20 mouse cellular contexts compared by ENCODE assay signal in the genomic region with DNA sequence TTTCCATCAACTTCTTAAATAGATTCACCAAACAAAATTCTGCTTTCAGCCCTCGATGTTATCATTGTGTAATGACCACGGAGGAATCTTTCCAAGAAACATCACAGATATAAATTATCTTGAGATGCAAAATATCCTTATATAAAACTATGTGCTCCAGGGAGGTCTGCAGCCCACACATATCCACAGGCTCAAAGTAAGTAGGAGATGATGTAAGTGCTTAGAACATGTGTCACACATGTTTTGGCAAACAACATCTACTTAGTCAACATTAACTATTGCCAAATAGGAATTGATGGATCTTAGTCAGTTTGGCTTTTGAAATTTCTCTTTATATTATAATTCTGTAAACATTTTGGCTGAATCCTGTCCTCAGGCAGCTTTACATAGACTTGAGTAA.
"Had no signal": no experiment of that assay in that cellular context is flagged by ENCODE, and none has a peak within 500 bp of the region (broad histone marks: within the 10 kb centered on the region; RNA-seq: fewer than 3 reads in every experiment).

No protein-coding gene starts in this region.

- H3K27me3 ChIP-seq: kidney, embryonic 15.5 days; limb, embryonic 13.5 days; liver, embryonic 12.5 days; liver, embryonic 15.5 days; midbrain, embryonic 12.5 days; midbrain, embryonic 15.5 days; neural tube, embryonic 12.5 days; neural tube, embryonic 15.5 days had no signal

- H3K9ac ChIP-seq: kidney, embryonic 15.5 days; limb, embryonic 13.5 days; liver, embryonic 12.5 days; liver, embryonic 15.5 days; midbrain, embryonic 12.5 days; midbrain, embryonic 15.5 days; neural tube, embryonic 12.5 days; neural tube, embryonic 15.5 days had no signal

- H3K4me2 ChIP-seq: kidney, embryonic 15.5 days; limb, embryonic 13.5 days; liver, embryonic 12.5 days; liver, embryonic 15.5 days; midbrain, embryonic 12.5 days; midbrain, embryonic 15.5 days; neural tube, embryonic 12.5 days; neural tube, embryonic 15.5 days had no signal

- H3K27ac ChIP-seq: kidney, embryonic 15.5 days; limb, embryonic 10.5 days; limb, embryonic 13.5 days; liver, embryonic 12.5 days; liver, embryonic 15.5 days; macrophage; midbrain, embryonic 12.5 days; midbrain, embryonic 15.5 days; neural tube, embryonic 12.5 days; neural tube, embryonic 15.5 days had no signal

- ATAC-seq: liver, embryonic 12.5 days; midbrain, embryonic 15.5 days had no signal

- H3K36me3 ChIP-seq: kidney, embryonic 15.5 days; limb, embryonic 10.5 days; limb, embryonic 13.5 days; liver, embryonic 12.5 days; liver, embryonic 15.5 days; midbrain, embryonic 12.5 days; midbrain, embryonic 15.5 days; neural tube, embryonic 12.5 days; neural tube, embryonic 15.5 days had no signal

- H3K4me3 ChIP-seq: kidney, embryonic 15.5 days; limb, embryonic 10.5 days; limb, embryonic 13.5 days; liver, embryonic 12.5 days; liver, embryonic 15.5 days; midbrain, embryonic 12.5 days; midbrain, embryonic 15.5 days; neural tube, embryonic 12.5 days; neural tube, embryonic 15.5 days had no signal

- H3K9me3 ChIP-seq: kidney, embryonic 15.5 days; limb, embryonic 10.5 days; limb, embryonic 13.5 days; liver, embryonic 12.5 days; liver, embryonic 15.5 days; midbrain, embryonic 12.5 days; midbrain, embryonic 15.5 days; neural tube, embryonic 12.5 days; neural tube, embryonic 15.5 days had no signal

- DNase-seq: kidney, adult 2 months; kidney, postnatal 14 days; kidney, postnatal 4 days; liver; lung, postnatal 10 days; right cerebral cortex, adult 18-20 months; right cerebral cortex, postnatal 14 days; right cerebral cortex, postnatal 4 days; thymus, adult 18-20 months; thymus, postnatal 36 days had no signal

- H3K4me1 ChIP-seq: kidney, embryonic 15.5 days; limb, embryonic 10.5 days; limb, embryonic 13.5 days; liver, embryonic 12.5 days; liver, embryonic 15.5 days; midbrain, embryonic 15.5 days; neural tube, embryonic 12.5 days; neural tube, embryonic 15.5 days had no signal
